Mouse (Mus musculus): ENCODE measurements around the gene Gpr155. TPM values are rescaled to one million over a fixed set of nuclear protein-coding genes. Genes with fewer than 3 reads are reported as not detected.

The Gpr155 gene
- total RNA-seq, 2 experiments from 2014 or later, result 18.3 to 19.2 TPM

- DNase-seq (ENCODE audit: low spot score), result no peak
Measured at GRCm38 (mm10) chr2:73389951-73390350, 3.6 kb upstream of the Gpr155 start.

- DNase-seq (ENCODE audit: low spot score), result no peak
Measured at GRCm38 (mm10) chr2:73387806-73388205, 1.4 kb upstream of the Gpr155 start.

DNA sequence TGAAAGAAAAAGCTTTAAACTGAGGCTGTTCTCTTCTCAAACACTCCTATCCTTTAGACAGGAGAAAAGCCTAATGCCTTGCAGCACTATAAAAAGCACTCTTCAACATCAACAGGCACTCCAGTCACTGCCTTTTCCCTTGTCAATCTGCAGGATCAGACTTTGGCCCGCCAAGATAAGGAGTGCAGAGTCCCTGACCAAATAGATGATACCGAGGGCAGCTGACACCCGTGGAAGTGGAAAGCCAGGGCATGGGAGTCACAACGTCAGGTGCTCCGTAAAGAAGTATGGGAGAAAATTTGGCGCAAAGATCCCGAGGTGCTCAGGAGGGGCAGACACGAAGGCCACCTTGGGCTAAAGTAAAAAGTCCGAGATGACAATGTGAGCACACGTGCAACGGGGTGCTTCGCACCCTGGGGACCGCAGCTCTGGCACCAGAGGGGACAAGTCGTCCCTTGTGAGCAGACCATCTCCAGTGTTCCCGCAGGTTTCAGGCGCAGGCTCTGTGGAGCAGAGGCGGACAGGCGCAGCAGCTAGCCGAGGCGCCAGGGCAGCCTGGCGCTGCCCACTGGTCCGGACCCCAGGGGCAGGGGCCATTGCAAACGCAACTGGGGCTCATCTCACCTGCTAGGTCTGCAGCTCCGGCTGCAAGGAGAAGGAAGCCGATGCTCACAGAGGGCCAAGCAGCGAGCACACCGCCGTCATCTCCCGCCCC is 574 bp downstream of the Gpr155 start:
- peak; percentile 23 for DNase-seq (ENCODE audit: low spot score)

DNA sequence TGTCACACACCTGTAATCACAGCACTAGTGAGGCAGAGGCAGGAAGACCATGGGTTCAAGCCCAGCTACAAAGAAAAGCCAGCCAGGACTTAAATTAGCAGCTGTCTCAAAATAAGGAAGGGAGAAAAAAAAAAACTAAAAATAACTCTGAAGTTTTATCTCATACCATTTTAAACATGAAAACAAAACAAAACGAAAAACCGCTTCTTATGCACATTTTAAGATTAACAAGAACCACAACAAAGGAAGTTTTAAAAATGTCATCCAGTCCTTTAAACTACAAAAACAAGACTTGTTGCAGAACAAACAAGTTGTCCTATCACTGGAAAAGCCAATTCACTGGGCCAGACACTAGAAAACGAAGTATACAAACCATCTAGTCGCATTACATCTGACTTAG is 1.2 kb downstream of the Gpr155 start:
- DNase-seq (ENCODE audit: low spot score), result no peak

DNA sequence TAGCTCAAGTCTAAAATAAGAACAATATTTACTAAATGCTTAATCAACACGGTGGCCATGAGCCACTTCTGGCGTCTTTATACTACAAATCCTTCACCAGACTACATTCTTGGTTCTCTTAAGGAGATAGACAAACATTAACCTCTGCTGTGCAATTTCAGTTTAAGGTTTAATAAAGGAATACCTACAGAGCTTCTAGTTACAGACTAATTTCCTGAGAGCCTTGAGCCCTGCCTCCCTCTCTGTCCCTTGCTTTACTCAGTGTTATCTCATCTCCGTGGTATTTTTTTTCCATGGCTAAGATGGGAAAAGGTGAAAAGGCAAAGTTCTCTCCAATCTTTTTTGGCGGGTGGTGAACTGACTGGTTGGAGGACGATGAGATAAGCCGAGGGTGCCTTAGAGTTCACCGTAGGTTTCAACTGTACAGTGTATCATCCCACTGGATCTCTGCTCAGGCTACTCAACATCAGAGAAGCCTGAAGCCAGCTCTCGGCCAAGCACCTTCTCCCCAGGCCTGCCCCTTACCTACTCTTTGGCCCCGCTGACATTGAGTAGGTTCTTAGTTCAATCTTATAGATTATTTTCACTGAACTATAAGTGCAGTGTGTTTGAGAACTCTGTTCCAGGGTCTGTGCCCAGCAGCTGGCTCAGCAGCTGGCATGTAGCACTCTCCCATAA is 5.9 kb downstream of the Gpr155 start:
- no peak for DNase-seq (ENCODE audit: low spot score)

DNA sequence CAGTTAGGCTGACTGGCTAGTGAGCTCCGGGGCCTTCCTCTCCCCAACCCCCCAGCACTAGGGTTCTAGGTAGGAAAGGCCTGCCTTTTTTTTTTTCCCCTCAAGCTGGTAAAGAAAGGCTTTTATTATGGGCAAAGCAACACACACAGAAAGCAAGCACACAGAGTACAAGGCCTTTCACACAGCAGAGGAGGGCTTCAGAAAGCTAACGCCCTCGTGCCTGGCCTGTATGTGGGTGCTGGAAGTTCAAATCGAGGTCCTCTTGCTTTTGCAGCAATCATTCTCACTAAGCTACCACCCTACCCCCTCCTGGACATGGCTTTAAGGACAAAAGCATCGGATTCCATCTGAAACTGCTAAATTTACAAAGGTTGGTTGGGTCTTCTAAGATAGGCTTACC is 6.7 kb downstream of the Gpr155 start:
- no peak for DNase-seq (ENCODE audit: low spot score)

- no peak for DNase-seq (ENCODE audit: low spot score)
Measured at GRCm38 (mm10) chr2:73378326-73378725, 8.0 kb downstream of the Gpr155 start.

DNA sequence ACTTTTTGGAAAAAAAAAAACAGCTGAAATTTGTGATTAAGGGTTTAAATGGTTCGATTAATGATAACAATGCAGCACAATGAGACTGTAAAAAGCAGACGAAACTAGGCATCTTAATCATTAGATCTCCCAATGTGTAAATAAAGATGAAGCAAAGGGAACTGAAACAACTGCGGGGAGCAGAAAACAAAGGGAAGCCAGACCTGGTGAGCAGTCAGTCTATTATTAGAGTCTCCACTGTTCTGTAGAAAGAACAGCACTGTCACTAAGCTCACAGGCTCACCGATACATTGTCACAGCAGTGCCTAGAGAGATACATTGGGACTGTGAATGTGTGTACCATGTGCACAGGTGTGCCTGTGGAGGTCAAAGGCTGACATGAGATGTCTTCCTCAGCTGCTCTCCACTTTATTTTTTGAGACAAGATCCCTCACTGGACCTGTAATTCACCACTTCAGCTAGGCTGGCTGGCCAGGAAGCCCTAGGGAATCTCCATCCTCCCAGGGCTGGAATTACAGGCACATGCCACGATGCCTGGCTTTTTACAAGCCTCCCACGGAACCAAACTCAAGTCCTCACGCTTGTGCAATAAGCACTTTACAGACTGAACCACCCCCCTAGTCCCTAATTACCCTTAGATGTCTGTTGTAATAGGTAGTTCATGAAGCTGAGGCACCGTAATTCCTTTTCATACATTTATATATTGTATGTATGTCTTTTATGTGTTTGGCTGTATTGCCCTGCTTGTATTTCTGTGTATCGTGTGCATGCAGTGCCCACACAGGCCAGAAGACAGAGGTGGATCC is 14.6 kb downstream of the Gpr155 start:
- DNase-seq (ENCODE audit: low spot score), result no peak

GRCm38 (mm10) chr2:73363448-73363847 is 22.9 kb downstream of the Gpr155 start:
- no peak for DNase-seq (ENCODE audit: low spot score)

- no peak for DNase-seq (ENCODE audit: low spot score)
Measured at GRCm38 (mm10) chr2:73360536-73360935, 25.8 kb downstream of the Gpr155 start.

- DNase-seq (ENCODE audit: low spot score), result no peak
Measured at GRCm38 (mm10) chr2:73359941-73360340, 26.4 kb downstream of the Gpr155 start.

- DNase-seq (ENCODE audit: low spot score), result no peak
Measured at GRCm38 (mm10) chr2:73357004-73357403, 29.4 kb downstream of the Gpr155 start.

DNA sequence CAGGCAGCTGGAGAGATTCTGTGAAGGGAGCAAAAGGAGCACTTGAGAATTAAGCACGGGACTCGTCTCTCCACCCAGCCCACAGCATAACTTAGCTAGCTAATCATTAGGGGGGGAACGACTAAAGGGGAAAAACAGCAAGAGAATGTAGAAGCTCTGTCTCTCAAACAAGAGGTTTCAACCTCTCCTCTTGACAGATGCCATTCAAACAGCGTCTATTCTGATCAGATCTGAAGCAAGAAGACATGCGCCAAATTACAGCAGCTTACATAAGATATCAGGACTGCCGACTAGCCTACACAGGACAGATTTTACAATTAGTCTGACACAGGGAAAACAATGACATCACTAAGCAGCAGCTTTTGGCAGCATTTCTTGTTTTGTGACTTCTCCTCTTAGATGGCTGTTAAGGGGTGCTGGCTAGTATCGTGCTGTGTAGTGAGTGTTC is 34.4 kb downstream of the Gpr155 start:
- DNase-seq (ENCODE audit: low spot score), result peak; percentile 18

GRCm38 (mm10) chr2:73351496-73351895 is 34.9 kb downstream of the Gpr155 start:
- peak; percentile 20 for DNase-seq (ENCODE audit: low spot score)

DNA sequence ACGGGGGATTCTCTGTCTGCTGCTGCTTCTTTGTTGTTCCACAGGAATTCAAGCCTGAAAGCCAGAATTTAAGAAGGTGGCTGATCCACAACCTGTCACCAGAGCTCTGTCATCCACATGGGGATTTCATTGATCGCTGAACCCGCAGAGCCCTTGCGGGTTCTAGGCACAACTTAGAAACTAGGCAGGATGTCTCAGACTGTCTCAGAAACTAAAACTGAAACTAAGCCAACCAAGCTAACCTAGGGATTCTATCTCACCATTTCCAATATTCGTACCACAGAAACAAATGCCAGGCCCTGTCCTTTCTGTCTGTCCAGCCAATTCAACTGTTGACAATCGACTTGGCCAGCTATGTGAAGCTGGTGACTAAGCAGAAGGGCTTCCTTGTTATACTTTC is 38.2 kb downstream of the Gpr155 start:
- no peak for DNase-seq (ENCODE audit: low spot score)

- DNase-seq (ENCODE audit: low spot score), result no peak
Measured at GRCm38 (mm10) chr2:73347766-73348165, 38.6 kb downstream of the Gpr155 start.

- DNase-seq (ENCODE audit: low spot score), result no peak
Measured at GRCm38 (mm10) chr2:73347136-73347535, 39.2 kb downstream of the Gpr155 start.

- no peak for DNase-seq (ENCODE audit: low spot score)
Measured at GRCm38 (mm10) chr2:73346345-73347086, 39.9 kb downstream of the Gpr155 start.

GRCm38 (mm10) chr2:73345204-73345603 is 41.2 kb downstream of the Gpr155 start:
- no peak for DNase-seq (ENCODE audit: low spot score)

GRCm38 (mm10) chr2:73343701-73344100 is 42.7 kb downstream of the Gpr155 start:
- DNase-seq (ENCODE audit: low spot score), result no peak

GRCm38 (mm10) chr2:73338415-73338814 is 48.0 kb downstream of the Gpr155 start:
- no peak for DNase-seq (ENCODE audit: low spot score)

GRCm38 (mm10) chr2:73335949-73336348 is 50.4 kb downstream of the Gpr155 start:
- DNase-seq (ENCODE audit: low spot score), result no peak
